Mouse (Mus musculus) MEL (cell line): ENCODE data around the gene Aox4.

Experiments
- CHD1 ChIP-seq: IDR thresholded peaks from 2 replicates; pipeline ENCODE4 v1.6.1; 2012; ENCODE audit warnings: low read depth, mild to moderate bottlenecking, inconsistent platforms, low read length, improper control_type of control experiment
- CTCF ChIP-seq, 3 experiments: IDR thresholded peaks in 2 of 3; conservative IDR thresholded peaks in 1 of 3; 2 replicates each; pipeline ENCODE4 v1.5.1; 2011 to 2012; ENCODE audit warnings: low read length in 3 of 3, low read depth in 2 of 3, mild to moderate bottlenecking in 2 of 3, improper control_type of control experiment in 1 of 3, inconsistent platforms in 1 of 3, mixed read lengths in 1 of 3, moderate library complexity in 1 of 3; ENCODE audit not compliant: control insufficient read depth in 1 of 3, insufficient read depth in 1 of 3, poor library complexity in 1 of 3, severe bottlenecking in 1 of 3
- E2F4 ChIP-seq: IDR thresholded peaks from 2 replicates; pipeline ENCODE4 v1.6.1; 2011; ENCODE audit warnings: low read depth, low read length, improper control_type of control experiment, borderline replicate concordance
- EP300 ChIP-seq, 2 experiments: IDR thresholded peaks; 2 replicates each; pipeline ENCODE4 v1.6.1; 2011; ENCODE audit warnings: improper control_type of control experiment in 2 of 2, low read length in 2 of 2, low read depth in 1 of 2, mild to moderate bottlenecking in 1 of 2
- ETS1 ChIP-seq: IDR thresholded peaks from 2 replicates; pipeline ENCODE4 v1.6.1; 2012; ENCODE audit warnings: low read depth, mild to moderate bottlenecking, inconsistent platforms, low read length, improper control_type of control experiment, moderate library complexity
- GATA1 ChIP-seq: IDR thresholded peaks from 2 replicates; pipeline ENCODE4 v1.6.1; 2011; ENCODE audit warnings: low read depth, low read length, improper control_type of control experiment
- KAT2A ChIP-seq: conservative IDR thresholded peaks from 2 replicates; pipeline ENCODE4 v1.6.1; 2012; ENCODE audit warnings: low read depth, low read length, improper control_type of control experiment, inconsistent platforms
- MAFK ChIP-seq: IDR thresholded peaks from 2 replicates; pipeline ENCODE4 v1.6.1; 2011; ENCODE audit warnings: low read depth, mild to moderate bottlenecking, low read length, improper control_type of control experiment, borderline replicate concordance
- MEF2A ChIP-seq: IDR thresholded peaks from 2 replicates; pipeline ENCODE4 v1.6.1; 2014; ENCODE audit warnings: low read depth, mild to moderate bottlenecking, inconsistent platforms, low read length, improper control_type of control experiment; ENCODE audit not compliant: poor library complexity, insufficient replicate concordance, severe bottlenecking; ENCODE audit errors: extremely low read depth
- NELFE ChIP-seq: IDR thresholded peaks from 2 replicates; pipeline ENCODE4 v1.6.1; 2011; ENCODE audit warnings: low read depth, low read length, improper control_type of control experiment
- POLR2A ChIP-seq, 2 experiments: IDR thresholded peaks; 2 replicates each; pipeline ENCODE4 v1.6.1; 2011 to 2012; ENCODE audit warnings: low read length in 2 of 2, mild to moderate bottlenecking in 2 of 2, control low read depth in 1 of 2, improper control_type of control experiment in 1 of 2, low read depth in 1 of 2, moderate library complexity in 1 of 2; ENCODE audit not compliant: control insufficient read depth in 1 of 2, insufficient read depth in 1 of 2, poor library complexity in 1 of 2
- UBTF ChIP-seq: IDR thresholded peaks from 2 replicates; pipeline ENCODE4 v1.6.1; 2012; ENCODE audit warnings: low read depth, mild to moderate bottlenecking, inconsistent platforms, low read length, improper control_type of control experiment, moderate library complexity, borderline replicate concordance; ENCODE audit not compliant: insufficient read depth
- USF2 ChIP-seq, 2 experiments: IDR thresholded peaks; 2 replicates each; pipeline ENCODE4 v1.6.1; 2011 to 2012; ENCODE audit warnings: improper control_type of control experiment in 2 of 2, low read length in 2 of 2, borderline replicate concordance in 1 of 2, inconsistent platforms in 1 of 2, low read depth in 1 of 2, mild to moderate bottlenecking in 1 of 2; ENCODE audit not compliant: insufficient read depth in 1 of 2

DNA sequence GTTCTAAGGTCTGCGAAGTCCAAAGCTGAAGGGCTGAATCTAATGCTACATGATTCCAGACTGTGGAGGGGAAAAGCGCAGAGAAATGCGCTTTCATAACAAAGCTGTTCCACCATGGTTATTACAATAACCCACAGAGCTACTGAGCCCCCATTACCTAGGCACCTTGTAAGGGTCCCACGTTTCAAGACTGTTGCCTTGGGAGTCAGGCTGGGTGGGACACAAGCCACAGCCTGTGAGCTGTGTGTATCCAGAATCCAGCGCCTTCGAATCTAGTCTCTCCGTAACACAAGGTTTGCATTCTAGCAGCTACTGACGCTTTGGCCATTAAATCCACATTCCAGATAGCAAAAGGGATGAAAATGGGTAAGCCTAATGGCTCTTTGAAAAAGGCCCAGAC is 103.0 kb downstream of the Aox4 start:
- TF ChIP-seq POLR2A (IDR thresholded peaks at IDR 0.05; ENCODE audit: control insufficient read depth in 1 of 2, insufficient read depth in 1 of 2, low read depth in 1 of 2, low read length in 2 of 2, poor library complexity in 1 of 2) (no peak), EP300 (IDR thresholded peaks at IDR 0.05; ENCODE audit: low read depth in 1 of 2, low read length in 2 of 2) (no peak), CTCF (IDR thresholded peaks at IDR 0.05 in 2 of 3, conservative IDR thresholded peaks at IDR 0.05 in 1 of 3; ENCODE audit: control insufficient read depth in 1 of 3, insufficient read depth in 1 of 3, low read depth in 2 of 3, low read length in 3 of 3, poor library complexity in 1 of 3, severe bottlenecking in 1 of 3) (no peak), NELFE (no peak), KAT2A (no peak), GATA1 (no peak), CHD1 (no peak), MAFK (no peak), UBTF (no peak), MEF2A (no peak), E2F4 (no peak), ETS1 (no peak), USF2 (IDR thresholded peaks at IDR 0.05; ENCODE audit: borderline replicate concordance in 1 of 2, insufficient read depth in 1 of 2, low read depth in 1 of 2, low read length in 2 of 2) (no peak)
